In genomic region chr6:39205064-39205649, GRCm38 (mm10) we compare ENCODE assay signal across 8 mouse cellular contexts. TPM values are rescaled to one million over a fixed set of nuclear protein-coding genes. Genes with fewer than 3 reads are reported as not detected.
DNase-seq lines count a peak whose midpoint lies in the region; ATAC-seq lines count a peak whose summit lies in the region.

No protein-coding gene starts in this region.

- peak overlapping the region; percentile 81 for H3K4me2 ChIP-seq in hindbrain, embryonic 13.5 days

- peak; percentile 54 for ATAC-seq in hindbrain, embryonic 13.5 days (ENCODE audit: low FRiP score)

- peak; percentile 90 for DNase-seq in T-cell, adult 2 months (ENCODE audit: low spot score)
- peak; percentile 64 to 71 for DNase-seq in cerebellum, postnatal 25 days
- peak; percentile 19 to 26 for DNase-seq in frontal cortex, postnatal 25 days (ENCODE audit: low spot score in 2 of 2)
- DNase-seq in layer of hippocampus, postnatal 25 days (ENCODE audit: extremely low spot score in 1 of 2, low spot score in 1 of 2): peak; percentile 26 to 31
- DNase-seq in retina, postnatal 7 days (ENCODE audit: low read depth, low spot score): peak; percentile 42
- peak; percentile 66 to 82 for DNase-seq in urinary bladder, adult 18-20 months (ENCODE audit: low spot score in 2 of 2)

- peak overlapping the region; percentile 98 for H3K27ac ChIP-seq in hindbrain, embryonic 13.5 days
- H3K27ac ChIP-seq in macrophage: peak overlapping the region; percentile 48

- H3K4me3 ChIP-seq in hindbrain, embryonic 13.5 days: peak overlapping the region; percentile 99
- H3K4me3 ChIP-seq in macrophage (ENCODE audit: inconsistent target): peak overlapping the region; percentile 40

- peaks cover 51% of the 10 kb centered on the region for H3K79me2 ChIP-seq in macrophage (ENCODE audit: inconsistent target)

- peak overlapping the region; percentile 99 for H3K9ac ChIP-seq in hindbrain, embryonic 13.5 days

- WGBS in hindbrain, embryonic 13.5 days: under 1% methylated on average over 22 of the region's 30 CpGs
- WGBS in macrophage (ENCODE audit: missing documents): 2% methylated on average over 30 of the region's 30 CpGs

- H3K27me3 ChIP-seq in hindbrain, embryonic 13.5 days: 0 out of 2 replicates have a peak, but pooled peaks cover 4% of the 10 kb centered on the region

- H3K9me3 ChIP-seq in hindbrain, embryonic 13.5 days: no peaks in the 10 kb centered on the region

- H3K36me3 ChIP-seq in hindbrain, embryonic 13.5 days: no peaks in the 10 kb centered on the region
- H3K36me3 ChIP-seq in macrophage (ENCODE audit: inconsistent target): no peaks in the 10 kb centered on the region

- H3K4me1 ChIP-seq in hindbrain, embryonic 13.5 days (replicated peaks): peaks cover 22% of the 10 kb centered on the region

RNA-seq across cellular contexts. Expression of gene Kdm7a, which starts 1.4 kb away (rescaled TPM):
- polyA plus RNA-seq in hindbrain, embryonic 13.5 days (2015; fragmentation: Nextera tagmentation; extraction: Ambion mirVana): 9.2 and 9.3 TPM in 2 replicates
- 10 to 100 TPM; 45.2 to 45.7 TPM for total RNA-seq in layer of hippocampus, postnatal 25 days (2021)
- 100 to 1,000 TPM in 6 of 26 experiments, 10 to 100 TPM in 20; 17.4 to 122 (median 66.6) TPM for total RNA-seq in macrophage (2018; cell fraction: chromatin; rRNA removed)
- total RNA-seq in macrophage (2018; cell fraction: cytosol; rRNA removed): 10 to 100 TPM in 25 of 26 experiments, 1 to 10 TPM in 1; 7.8 to 38.7 (median 29.1) TPM
- total RNA-seq in macrophage (2018; cell fraction: nucleus; rRNA removed): 10 to 100 TPM; 26.7 to 93.0 (median 57.8) TPM
- polyA plus RNA-seq in macrophage (2018): 11.0 to 14.5 TPM (median 11.1 TPM) in 3 replicates

Comparison
In these comparisons a context has a peak if more than half of its experiments do, and no peak if none do; other contexts are left out.
1. Peak in every context shown above with its lines: DNase-seq, ATAC-seq, H3K4me3 ChIP-seq and H3K27ac ChIP-seq.
2. DNase-seq: peak in every context shown above with its lines; median percentile 90 in T-cell, adult 2 months; 74 in urinary bladder, adult 18-20 months; 68 in cerebellum, postnatal 25 days; 42 in retina, postnatal 7 days; 28 in layer of hippocampus, postnatal 25 days; 22 in frontal cortex, postnatal 25 days.